Comparison of ENCODE assay signal across 15 mouse cellular contexts in the genomic region with DNA sequence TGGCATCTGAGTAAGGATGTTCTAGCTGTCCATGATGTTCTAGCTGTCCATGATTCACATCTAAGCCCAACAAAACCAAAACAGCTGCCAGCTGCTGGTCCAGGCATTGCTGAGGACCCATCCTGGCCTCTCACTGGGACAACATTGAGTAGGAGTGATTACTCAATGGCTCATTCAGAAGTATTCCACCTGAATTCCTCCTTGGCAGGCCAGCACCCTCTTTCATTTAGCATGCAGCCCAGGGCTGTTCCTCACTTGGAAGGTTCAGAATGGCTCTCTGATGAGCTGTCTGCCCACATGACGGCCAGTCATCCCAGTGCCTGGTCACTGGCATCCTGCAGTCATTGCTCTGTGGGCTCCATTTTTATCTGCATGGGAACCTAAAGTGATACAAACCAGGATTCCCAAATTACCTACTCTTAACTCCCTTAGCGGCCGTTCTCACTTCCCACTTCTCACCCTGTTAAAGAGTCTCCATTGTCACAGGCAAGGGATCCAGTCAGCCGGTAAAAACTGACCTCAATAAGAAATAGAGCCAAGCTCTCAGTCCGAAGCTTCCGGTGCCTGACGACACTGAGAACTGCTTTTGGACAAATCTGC.
"Had no signal": no experiment of that assay in that cellular context is flagged by ENCODE, and none has a peak within 500 bp of the region (broad histone marks: within the 10 kb centered on the region; RNA-seq: fewer than 3 reads in every experiment).

No protein-coding gene starts in this region.

- DNase-seq: kidney, adult 2 months; kidney, postnatal 14 days; left cerebral cortex, postnatal 4 days; lung, adult 18-20 months; lung, postnatal 36 days; midbrain, embryonic 14.5 days; right cerebral cortex, postnatal 4 days; spleen, adult 18-20 months; thymus, postnatal 36 days had no signal

- H3K27me3 ChIP-seq: kidney, embryonic 15.5 days; neural tube, embryonic 15.5 days had no signal

- ATAC-seq: intestine, embryonic 16.5 days; lung, postnatal 0 days had no signal

- H3K4me2 ChIP-seq: kidney, embryonic 15.5 days; neural tube, embryonic 15.5 days had no signal

- H3K27ac ChIP-seq: kidney, embryonic 15.5 days; midbrain, embryonic 10.5 days; neural tube, embryonic 15.5 days had no signal

- H3K4me1 ChIP-seq: kidney, embryonic 15.5 days; midbrain, embryonic 10.5 days had no signal

- H3K36me3 ChIP-seq: kidney, embryonic 15.5 days; midbrain, embryonic 10.5 days; neural tube, embryonic 15.5 days had no signal

- H3K9me3 ChIP-seq: kidney, embryonic 15.5 days; midbrain, embryonic 10.5 days; neural tube, embryonic 15.5 days had no signal

- H3K9ac ChIP-seq: kidney, embryonic 15.5 days; neural tube, embryonic 15.5 days had no signal

- H3K4me3 ChIP-seq: kidney, embryonic 15.5 days; midbrain, embryonic 10.5 days; myocyte; neural tube, embryonic 15.5 days had no signal
